Mouse (Mus musculus): ENCODE results near the gene Usp35. TPM values are rescaled to one million over a fixed set of nuclear protein-coding genes. Genes with fewer than 3 reads are reported as not detected.

The Usp35 gene
- total RNA-seq, 2 experiments from 2014 or later: 9.7 to 12.0 TPM

GRCm38 (mm10) chr7:97300914-97301313, 30.9 kb downstream of the Usp35 start:
- intact Hi-C loops (cut with DNase I): no loop called here
- no peak for DNase-seq (ENCODE audit: extremely low spot score in 1 of 2, low spot score in 2 of 2)

- intact Hi-C loops (cut with DNase I): loop anchor here (2.0 kb wide), 1 partner anchor 328 kb away; no protein-coding TSS in a partner anchor
- DNase-seq (ENCODE audit: extremely low spot score in 1 of 2, low spot score in 2 of 2): no peak
Observed at GRCm38 (mm10) chr7:97298943-97299342, 32.9 kb downstream of the Usp35 start.

- intact Hi-C loops (cut with DNase I): loop anchor here (2.0 kb wide), 1 partner anchor 327 kb away; no protein-coding TSS in a partner anchor
- no peak for DNase-seq (ENCODE audit: extremely low spot score in 1 of 2, low spot score in 2 of 2)
Observed at GRCm38 (mm10) chr7:97298279-97298678, 33.5 kb downstream of the Usp35 start.

- peak; percentile 51 to 70 for DNase-seq (ENCODE audit: extremely low spot score in 1 of 2, low spot score in 2 of 2)
- intact Hi-C loops (cut with DNase I): loop anchor here (1.0 kb wide), 1 partner anchor 216 kb away; the partner anchor contains the start of gene Gab2
Observed at GRCm38 (mm10) chr7:97297466-97297865, 34.4 kb downstream of the Usp35 start.

- no peak for DNase-seq (ENCODE audit: extremely low spot score in 1 of 2, low spot score in 2 of 2)
- intact Hi-C loops (cut with DNase I): loop anchor here (1.0 kb wide), 1 partner anchor 216 kb away; the partner anchor contains the start of gene Gab2
Observed at GRCm38 (mm10) chr7:97296986-97297385, 34.8 kb downstream of the Usp35 start.

- intact Hi-C loops (cut with DNase I): no loop called here
- no peak for DNase-seq (ENCODE audit: extremely low spot score in 1 of 2, low spot score in 2 of 2)
Observed at GRCm38 (mm10) chr7:97271068-97271467, 60.8 kb downstream of the Usp35 start.

GRCm38 (mm10) chr7:97270367-97270766, 61.5 kb downstream of the Usp35 start:
- intact Hi-C loops (cut with DNase I): no loop called here
- DNase-seq (ENCODE audit: extremely low spot score in 1 of 2, low spot score in 2 of 2): no peak

- DNase-seq (ENCODE audit: extremely low spot score in 1 of 2, low spot score in 2 of 2): no peak
- intact Hi-C loops (cut with DNase I): no loop called here
Observed at GRCm38 (mm10) chr7:97262541-97262940, 69.3 kb downstream of the Usp35 start.

Other genes with a start within 250 kb of the Usp35 start
- 1 to 10 TPM; 7.4 to 7.6 TPM for gene Kctd21, start 307 bp upstream of the Usp35 start, total RNA-seq (2021)
- 10 to 100 TPM in 1 of 2 experiments, 1 to 10 TPM in 1; 9.5 to 12.2 TPM for gene Alg8, start 39.6 kb upstream of the Usp35 start, total RNA-seq (2021)
- 100 to 1,000 TPM; 254 to 277 TPM for gene Ndufc2, start 68.0 kb upstream of the Usp35 start, total RNA-seq (2021)
- gene Thrsp, start 85.7 kb upstream of the Usp35 start, total RNA-seq (2021): 1 to 10 TPM; 4.7 to 8.4 TPM
- gene Kctd14, start 119.3 kb upstream of the Usp35 start, total RNA-seq (2021): 1 to 10 TPM; 2.3 to 2.7 TPM
- gene Ints4, start 148.9 kb upstream of the Usp35 start, total RNA-seq (2021): 10 to 100 TPM; 25.9 to 26.0 TPM
- 10 to 100 TPM; 24.7 to 24.8 TPM for gene Aamdc, start 247.5 kb upstream of the Usp35 start, total RNA-seq (2021)
- gene Rsf1, start 247.9 kb upstream of the Usp35 start, total RNA-seq (2021): 10 to 100 TPM; 36.6 to 38.0 TPM